Mouse (Mus musculus) G1E (cell line): ENCODE data around the gene Creld1.

Experiments
- CTCF ChIP-seq: IDR thresholded peaks from 2 replicates; pipeline ENCODE4 v1.5.1; 2012; ENCODE audit warnings: low read depth, low read length, inconsistent platforms, mixed read lengths
- GATA2 ChIP-seq: IDR thresholded peaks from 2 replicates; pipeline ENCODE4 v1.6.1; 2012; ENCODE audit warnings: low read depth, low read length, inconsistent platforms, borderline replicate concordance

DNA sequence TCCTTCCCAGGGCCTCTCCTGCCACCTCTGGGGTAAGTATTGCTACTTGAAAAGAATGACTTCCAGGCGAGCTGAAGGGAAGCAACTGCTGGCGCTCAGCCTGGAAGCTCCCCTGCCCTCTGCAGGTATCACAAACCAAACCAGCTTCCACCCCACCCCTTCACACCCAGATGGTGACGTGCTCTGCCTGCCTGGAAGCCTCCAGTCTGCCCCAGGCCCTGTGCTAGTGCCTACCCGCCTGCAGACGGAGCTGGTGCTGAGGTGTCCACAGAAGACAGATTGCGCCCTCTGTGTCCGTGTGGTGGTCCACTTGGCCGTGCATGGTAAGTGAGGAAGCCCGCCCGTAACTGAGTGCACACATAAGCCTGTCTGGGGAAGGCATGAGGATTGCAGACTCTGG, 11.0 kb upstream of the Creld1 start:
- TF ChIP-seq CTCF (no peak), GATA2 (no peak)
